Mouse (Mus musculus) WW6 (cell line): ENCODE results near the gene Foxp1.

ENCODE experiments used
- DNase-seq: peaks from one replicate; pipeline ENCODE4 v3.0.0-alpha.2; 2013; ENCODE audit warnings: low read depth, low spot score

The Foxp1 gene

GRCm38 (mm10) chr6:99211663-99212333, 310.7 kb downstream of the Foxp1 start:
- DNase-seq = no peak

GRCm38 (mm10) chr6:99210161-99210560, 312.4 kb downstream of the Foxp1 start:
- no peak for DNase-seq

- DNase-seq = no peak
These were observed 315.2 kb downstream of the Foxp1 start for GRCm38 (mm10) chr6:99207226-99207885.

- no peak for DNase-seq
These were observed 316.1 kb downstream of the Foxp1 start for GRCm38 (mm10) chr6:99206437-99206870.

- DNase-seq = no peak
These were observed 316.7 kb downstream of the Foxp1 start for GRCm38 (mm10) chr6:99205587-99206436.

GRCm38 (mm10) chr6:99204780-99205586, 317.5 kb downstream of the Foxp1 start:
- DNase-seq = no peak

- DNase-seq = no peak
These were observed 318.3 kb downstream of the Foxp1 start for GRCm38 (mm10) chr6:99204052-99204779.

GRCm38 (mm10) chr6:99203231-99203630, 319.3 kb downstream of the Foxp1 start:
- DNase-seq = no peak

GRCm38 (mm10) chr6:99202781-99203180, 319.7 kb downstream of the Foxp1 start:
- DNase-seq = no peak

- DNase-seq = no peak
These were observed 321.2 kb downstream of the Foxp1 start for GRCm38 (mm10) chr6:99201271-99201705.

- DNase-seq = no peak
These were observed 321.9 kb downstream of the Foxp1 start for GRCm38 (mm10) chr6:99200656-99201055.

- DNase-seq = no peak
These were observed 323.2 kb downstream of the Foxp1 start for GRCm38 (mm10) chr6:99199277-99199676.

GRCm38 (mm10) chr6:99193697-99194096, 328.8 kb downstream of the Foxp1 start:
- no peak for DNase-seq

- DNase-seq = no peak
These were observed 330.8 kb downstream of the Foxp1 start for GRCm38 (mm10) chr6:99191636-99192137.

- DNase-seq = no peak
These were observed 331.4 kb downstream of the Foxp1 start for GRCm38 (mm10) chr6:99191041-99191635.

GRCm38 (mm10) chr6:99189967-99190366, 332.6 kb downstream of the Foxp1 start:
- no peak for DNase-seq

GRCm38 (mm10) chr6:99188366-99189216, 333.9 kb downstream of the Foxp1 start:
- DNase-seq = no peak

GRCm38 (mm10) chr6:99187914-99188313, 334.6 kb downstream of the Foxp1 start:
- no peak for DNase-seq

- no peak for DNase-seq
These were observed 335.1 kb downstream of the Foxp1 start for GRCm38 (mm10) chr6:99187415-99187814.
